Mouse (Mus musculus): Measurements from ENCODE around the gene Coq2.
A peak's percentile ranks its signal among the peaks of the same experiment; 100 is the strongest.

The Coq2 gene

DNA sequence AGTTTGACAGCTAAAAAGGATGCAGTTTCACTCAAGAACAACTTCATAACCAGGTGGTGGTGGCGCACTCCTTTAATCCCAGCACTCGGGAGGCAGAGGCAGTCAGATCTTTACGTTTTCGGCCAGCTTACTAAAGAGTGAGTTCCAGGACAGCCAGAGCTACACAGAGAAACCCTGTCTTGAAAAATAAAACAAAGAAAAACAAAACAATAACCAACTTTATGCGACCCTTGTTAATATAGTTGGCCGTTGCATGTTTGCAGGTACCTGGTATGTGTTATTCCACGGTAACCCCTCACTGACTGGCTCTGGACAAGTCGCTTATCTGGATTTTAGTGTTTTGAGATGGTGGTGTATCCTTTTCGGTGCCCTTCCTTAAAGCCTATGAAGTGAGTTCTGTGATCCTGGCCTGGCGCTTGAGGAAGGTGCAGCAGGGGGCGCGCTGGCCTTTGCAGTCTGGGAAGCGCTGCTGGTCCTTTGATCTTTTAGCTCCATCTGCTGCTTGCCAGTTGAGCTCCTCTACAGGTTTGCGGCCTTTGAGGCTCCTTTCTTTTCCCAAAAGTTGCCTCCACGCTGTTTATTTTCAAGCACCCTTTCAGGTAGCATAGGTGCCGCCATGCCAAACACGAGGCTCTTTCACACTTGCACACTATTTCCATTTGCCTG, at the start of gene Coq2:
Gene Coq2 (minus strand): TSS at position 430 of the 666 bp plus-strand sequence.
- peak; percentile 63 to 70 for DNase-seq (ENCODE audit: low spot score in 2 of 2)

DNA sequence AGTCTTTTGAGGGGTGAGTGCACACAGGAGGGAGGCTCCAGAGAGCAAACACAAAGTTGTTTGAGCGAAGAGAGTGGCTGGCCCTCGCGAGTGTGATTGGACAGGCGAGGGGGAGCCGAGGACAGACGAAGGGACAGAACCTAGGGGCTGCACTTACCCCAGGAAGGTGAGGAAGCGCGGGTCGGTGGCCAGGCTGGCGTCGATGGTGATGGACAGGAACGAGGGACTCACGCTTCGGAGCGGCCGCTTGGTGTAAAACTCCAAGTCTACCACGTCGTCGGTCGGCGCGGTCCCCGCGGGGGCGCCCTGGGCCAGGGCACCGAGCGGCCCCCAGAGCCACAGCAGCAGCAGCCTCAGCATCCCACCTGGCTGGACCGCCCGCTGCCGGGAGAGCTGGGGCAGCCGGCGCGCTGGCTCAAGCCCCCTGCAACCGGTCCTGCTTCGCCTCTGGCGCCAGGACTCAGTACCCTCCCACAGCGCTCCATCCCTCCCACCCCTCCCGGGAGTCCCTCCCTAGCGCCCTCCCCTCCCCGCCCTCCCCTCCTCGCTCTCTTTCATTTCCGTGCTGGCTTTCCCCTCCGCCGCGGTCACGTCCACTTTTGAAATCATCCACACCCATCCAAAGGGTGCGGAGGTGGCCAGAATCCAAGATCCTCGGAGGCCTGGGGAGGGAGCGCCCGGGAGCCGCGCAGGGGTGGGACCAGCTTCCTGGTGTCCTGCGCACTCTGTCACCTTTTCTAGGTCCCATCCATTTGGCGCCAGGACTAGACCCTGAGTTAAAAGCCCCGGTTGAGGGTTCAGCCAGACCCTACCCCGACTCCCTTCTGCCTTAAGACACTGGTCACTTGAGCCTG, 44.5 kb upstream of the Coq2 start, which contains the start of gene Hpse:
Gene Hpse (minus strand): TSS at position 482 of the 854 bp plus-strand sequence.
- DNase-seq (ENCODE audit: low spot score in 2 of 2) = peak; percentile 36 to 62

DNA sequence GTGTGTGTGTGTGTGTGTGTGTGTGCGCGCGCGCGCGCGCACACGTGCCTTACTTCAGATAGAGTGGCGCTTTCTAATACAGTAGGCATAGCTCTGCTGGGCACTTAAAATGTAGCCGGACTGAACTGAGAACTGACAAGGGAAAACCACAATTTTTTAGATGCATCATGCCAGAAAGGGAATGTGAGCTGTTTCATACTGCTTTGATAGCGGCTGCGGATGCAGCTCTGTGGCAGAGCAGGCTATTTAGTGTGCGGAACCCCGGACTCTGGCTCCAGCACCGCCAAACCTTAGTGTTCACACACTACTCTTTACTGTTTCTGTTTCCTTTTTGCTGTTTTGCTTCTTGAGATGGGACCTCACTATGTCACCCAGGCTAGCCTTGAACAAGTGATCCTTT, 41.8 kb upstream of the Coq2 start:
- no peak for DNase-seq (ENCODE audit: low spot score in 2 of 2)

DNA sequence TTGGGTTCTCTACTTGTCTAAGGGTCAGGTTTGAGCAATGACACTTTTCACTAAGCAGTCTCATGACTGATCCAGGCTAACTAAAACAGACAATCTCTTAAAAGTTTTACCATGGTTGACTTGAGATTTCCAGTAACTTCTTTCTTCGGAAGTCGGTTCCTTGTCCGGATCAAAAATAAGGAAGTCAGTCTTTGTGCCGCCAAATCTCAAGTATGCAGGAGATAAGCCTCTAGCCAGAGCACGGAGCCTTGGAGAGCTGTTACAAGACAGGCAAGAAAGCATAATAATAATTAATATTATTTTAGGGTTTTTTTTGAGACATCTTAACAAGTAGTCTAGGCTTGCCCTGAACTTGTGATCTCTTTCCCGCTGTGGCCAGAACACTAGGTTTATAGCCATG, 36.3 kb upstream of the Coq2 start:
- DNase-seq (ENCODE audit: low spot score in 2 of 2) = no peak

DNA sequence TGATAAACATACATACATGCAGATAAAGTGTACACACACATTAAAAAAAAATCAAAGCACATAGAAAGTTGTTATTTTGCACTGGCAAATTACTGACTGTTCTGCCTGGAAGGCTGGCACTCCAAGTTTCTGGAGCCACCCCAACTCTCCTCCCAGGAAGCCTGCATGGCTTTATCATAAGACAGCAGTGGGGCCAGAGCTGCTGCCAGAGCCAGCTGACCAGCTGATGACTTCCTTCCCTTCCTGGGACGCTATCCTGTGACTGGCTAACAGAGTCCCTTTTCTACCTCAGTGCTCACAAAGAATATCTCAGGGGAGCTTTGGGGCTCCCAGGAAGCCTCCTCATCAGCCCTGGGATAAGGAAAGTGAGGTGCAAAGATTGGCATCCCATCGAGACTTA, 35.1 kb upstream of the Coq2 start:
- DNase-seq (ENCODE audit: low spot score in 2 of 2) = no peak

DNA sequence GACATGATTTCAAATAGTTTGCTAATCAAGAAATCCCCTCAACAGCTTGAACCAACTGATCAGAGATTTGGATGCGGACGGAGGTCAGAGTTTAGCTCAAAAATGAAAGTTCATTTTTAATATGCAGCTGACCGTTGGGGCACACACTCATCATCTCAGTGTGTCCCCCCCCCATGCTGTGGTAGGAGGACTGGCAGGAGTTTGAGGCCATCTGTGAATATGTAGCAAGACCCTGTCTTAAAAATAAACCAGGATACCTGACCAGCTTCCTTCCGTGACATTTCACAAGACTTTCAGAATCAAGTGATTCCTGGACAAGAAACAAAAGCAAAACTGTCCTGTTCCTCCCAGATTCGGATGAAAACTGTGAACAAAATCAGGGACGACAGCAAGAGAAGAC, 34.1 kb upstream of the Coq2 start:
- no peak for DNase-seq (ENCODE audit: low spot score in 2 of 2)

DNA sequence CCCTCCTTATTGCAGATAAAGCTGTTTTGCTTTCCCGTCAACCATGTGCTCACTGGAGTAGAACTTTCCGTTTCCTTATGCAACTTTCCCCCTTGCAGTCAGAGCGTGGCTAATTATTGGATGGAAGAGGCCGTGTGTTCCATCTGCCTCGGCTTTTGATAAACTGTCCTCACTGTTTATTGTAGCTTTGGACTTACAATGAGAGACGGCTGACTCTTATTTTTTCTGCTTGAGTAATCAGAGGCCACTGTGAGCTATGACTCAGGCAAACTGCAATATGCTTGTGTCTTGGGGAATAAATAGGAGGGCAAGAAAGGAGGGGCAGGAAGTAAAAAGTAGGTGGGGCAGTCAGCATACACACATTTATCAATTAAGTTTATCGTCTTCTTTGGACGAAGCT, 31.7 kb upstream of the Coq2 start:
- no peak for DNase-seq (ENCODE audit: low spot score in 2 of 2)

DNA sequence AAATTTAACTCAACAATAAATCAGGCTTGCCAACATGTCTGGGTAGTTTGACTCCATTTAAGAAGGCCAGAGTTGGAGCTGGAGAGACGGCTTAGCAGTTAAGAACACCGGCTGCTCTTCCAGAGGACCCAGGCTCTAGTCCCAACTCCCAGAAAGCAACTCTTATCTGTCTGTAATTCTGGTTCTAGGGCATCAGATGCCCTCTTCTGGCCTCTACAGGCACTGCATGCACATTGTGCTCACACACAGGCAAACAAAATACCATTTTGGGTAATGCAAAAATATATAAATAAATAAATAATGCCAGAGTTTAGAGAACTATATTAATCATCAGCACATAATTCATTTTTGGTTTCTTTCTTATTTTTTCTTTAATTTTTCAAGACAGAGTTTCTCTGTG, 29.3 kb upstream of the Coq2 start:
- DNase-seq (ENCODE audit: low spot score in 2 of 2) = no peak

DNA sequence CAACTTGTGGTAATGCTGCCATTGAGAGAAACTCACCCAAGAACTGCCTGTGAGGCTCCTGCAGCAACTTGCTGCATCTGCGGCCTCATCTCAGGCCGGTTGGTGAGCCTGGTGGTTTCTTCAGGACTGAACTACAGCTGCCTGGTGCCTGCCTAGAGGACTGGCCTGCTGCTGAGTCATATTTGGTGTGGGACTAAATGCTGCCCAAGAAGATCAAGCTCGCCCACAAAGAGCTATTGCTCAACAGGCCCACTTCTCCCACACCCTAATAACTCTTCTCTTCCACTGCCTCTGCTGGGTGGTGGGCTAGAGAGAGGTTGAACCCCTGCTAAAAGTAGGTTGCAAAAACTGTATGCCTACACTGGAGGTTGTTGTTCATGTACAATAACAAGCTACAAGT, 27.4 kb upstream of the Coq2 start:
- DNase-seq (ENCODE audit: low spot score in 2 of 2) = no peak

DNA sequence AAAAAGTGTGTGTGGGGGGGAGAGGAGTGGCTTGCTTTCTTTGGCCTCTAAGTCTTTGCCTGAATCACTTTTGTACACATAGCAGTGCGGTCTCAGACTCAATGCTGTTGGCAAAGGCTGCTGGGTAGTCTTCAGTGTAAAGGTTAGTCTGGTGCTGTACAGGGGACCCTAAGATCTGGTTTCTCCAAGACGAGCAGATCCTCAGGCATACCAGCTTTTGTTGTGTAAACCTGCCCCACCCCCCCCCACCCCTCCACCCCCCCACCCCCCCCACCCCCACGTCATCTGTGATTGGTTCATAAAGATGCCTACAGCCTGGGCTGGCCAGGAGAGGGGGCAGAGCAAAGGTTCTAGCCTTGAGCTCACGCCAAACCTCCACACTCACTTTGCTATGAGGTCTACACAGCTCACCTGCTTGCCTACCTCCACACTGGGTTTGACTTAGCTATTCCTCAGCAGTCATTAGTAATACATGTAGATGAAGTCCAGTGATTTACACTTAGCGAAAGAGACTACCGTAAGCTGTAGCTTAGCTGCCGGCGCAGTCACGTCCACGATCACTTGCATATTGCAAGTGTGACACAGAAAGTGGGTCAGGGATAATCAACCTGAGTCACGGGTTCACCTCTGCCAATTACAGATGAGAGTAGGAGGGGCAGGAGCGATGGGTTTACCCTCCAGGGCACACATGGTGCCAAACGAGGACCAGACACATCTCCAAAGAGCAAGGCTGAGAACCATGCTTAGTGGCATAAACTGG, 26.1 kb upstream of the Coq2 start:
- no peak for DNase-seq (ENCODE audit: low spot score in 2 of 2)

DNA sequence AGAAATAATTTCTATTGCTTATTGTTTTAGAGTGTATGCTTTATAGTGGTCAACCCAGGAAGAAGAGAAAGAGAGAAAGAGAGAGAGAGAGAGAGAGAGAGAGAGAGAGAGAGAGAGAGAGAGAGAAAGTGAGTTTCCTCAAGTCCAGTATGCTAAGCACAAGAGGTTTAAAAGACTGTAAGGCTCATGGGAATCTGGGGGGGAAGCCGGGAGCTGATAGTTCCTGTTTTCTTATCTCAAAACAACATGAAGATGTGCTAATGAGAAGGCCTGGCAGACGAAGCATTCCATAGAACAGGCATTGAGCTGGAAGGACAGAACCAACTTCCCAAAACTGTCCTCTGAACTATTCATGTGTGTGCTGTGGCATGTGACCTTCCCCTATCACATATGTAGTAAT, 22.9 kb upstream of the Coq2 start:
- no peak for DNase-seq (ENCODE audit: low spot score in 2 of 2)

DNA sequence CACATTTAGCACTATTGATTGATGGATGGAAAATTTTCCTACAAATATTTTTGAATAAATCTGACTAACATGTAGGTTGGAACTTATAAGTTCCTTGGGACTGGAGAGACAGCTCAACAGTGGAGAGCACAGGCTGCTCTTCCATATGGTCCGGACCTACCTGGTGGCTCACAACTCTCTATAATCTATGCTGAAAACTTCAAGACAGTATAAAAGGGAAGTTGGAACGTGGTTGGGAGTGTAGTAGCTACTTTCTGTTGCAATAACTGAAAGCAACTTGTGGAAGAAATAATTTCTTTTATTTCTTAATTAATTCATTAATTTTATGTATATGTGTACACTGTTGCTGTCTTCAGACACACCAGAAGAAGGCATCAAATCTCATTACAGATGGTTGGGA, 22.5 kb upstream of the Coq2 start:
- no peak for DNase-seq (ENCODE audit: low spot score in 2 of 2)

DNA sequence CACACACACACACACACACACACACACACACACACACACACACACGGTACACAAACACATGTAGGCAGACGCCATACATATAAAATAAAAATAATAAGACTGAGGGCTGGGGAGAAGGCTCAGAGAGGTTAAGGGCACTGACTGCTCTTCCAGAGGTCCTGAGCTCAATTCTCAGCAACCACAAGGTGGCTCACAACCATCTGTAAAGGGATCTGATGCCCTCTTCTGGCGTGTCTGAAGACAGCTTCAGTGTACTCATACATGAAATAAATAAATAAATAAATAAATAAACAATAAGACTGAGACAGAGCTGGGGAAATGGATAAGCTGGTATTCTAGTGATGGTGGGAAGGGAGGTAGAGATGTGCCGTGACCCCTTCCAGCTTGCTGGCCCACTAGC, 10.7 kb upstream of the Coq2 start:
- no peak for DNase-seq (ENCODE audit: low spot score in 2 of 2)

DNA sequence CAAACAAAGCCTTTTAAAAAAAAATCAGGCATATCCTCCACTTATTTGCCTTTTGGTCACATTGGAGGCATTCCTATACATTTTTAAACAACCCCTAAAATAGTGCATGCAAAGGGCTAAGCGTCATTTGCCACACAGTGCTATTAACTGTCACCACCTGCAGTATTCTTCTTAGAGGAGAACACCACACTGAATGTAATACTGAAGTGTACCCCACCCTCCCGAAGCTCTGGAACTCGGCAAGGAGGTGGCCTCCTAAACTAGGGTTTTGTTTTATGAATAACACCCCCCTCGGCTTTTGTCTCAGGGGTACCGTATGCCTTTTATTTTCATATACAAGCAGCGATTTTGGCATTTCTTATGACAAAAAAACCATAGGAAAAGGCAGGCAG, 5.6 kb upstream of the Coq2 start:
- no peak for DNase-seq (ENCODE audit: low spot score in 2 of 2)

DNA sequence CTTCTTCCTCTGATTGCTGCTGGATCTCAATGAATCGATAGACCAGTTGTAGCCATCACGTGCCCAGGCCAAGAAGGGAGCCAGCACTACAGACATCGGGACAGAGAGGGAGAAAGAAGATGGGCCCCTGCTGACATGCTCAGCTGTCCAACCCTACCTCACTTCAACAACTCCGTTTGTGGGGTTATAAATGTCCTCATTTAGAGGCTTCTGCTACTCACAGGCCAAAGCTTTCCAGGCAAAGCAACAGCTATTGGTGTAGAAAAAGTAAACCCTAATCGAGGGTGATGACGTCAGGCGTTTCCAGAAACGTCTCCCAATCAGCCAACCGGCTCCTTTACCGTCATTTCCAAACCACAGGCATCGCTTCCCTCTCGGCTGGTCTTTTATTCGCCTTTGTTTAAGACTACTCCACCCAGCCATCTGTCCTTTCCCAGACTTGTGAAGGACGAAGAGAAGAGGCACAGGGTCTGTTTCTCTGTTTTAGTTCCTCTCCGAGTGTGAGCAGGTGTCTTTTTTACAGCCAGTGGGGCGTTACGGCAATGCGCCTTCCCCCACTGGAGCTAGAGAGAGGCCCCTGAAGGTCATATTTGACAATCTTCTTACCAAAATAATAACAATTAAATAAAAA, 5.1 kb upstream of the Coq2 start:
- DNase-seq (ENCODE audit: low spot score in 2 of 2) = no peak

DNA sequence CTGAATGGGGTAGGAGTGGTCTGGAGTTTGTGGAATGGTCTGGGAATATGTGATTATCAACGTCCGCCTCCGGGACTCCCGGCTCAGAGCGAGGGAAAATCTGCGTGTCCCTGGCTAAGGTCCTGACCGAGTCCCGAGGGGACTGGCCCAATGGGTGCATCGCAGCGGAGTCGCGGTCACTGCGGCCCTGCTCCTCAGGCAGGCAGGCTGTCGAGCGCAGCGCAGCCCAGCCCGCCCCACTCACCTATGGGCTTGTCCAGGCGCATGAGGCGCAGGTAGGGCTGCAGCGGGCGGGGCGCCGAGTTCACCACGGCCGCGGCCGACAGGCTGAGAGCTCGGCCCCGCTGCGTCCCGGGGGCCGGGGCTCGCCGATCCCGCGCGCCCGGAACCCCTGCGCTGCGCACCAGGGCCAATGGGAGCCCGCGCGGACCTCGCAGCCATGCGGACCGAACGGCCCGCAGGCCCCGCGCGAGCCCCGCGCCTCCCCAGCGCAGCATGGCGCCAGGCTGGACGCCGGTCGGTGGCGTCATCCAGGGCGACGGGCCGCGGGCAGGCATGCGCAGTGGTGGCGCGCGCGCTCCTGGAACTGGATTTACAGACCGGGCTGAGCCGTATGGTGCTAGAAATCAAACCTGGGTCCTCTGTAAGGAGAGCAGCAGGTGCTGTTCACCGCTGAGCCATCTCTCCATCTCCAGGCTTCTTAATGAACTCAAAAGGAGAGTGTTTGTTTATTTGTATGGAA, 1.0 kb downstream of the Coq2 start:
- peak; percentile 80 to 84 for DNase-seq (ENCODE audit: low spot score in 2 of 2)

DNA sequence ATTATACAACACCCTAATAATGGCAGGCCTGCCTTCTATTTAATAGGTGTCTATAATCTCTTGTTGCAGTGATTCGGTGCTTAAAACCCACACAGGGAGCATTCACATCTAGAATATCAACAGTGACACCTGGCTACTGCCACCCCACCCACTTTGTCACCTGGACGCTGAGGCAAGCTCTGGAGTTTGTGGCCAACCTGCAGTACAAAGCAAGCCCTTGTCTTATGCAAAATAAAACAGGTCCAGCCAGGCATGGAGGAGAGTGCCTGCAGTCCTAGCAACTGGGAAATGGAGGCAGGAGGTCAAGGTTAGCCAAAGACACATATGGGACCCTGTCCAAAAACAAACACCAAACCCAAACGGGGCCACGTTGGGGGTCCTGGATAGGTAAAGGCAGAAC, 2.5 kb downstream of the Coq2 start:
- no peak for DNase-seq (ENCODE audit: low spot score in 2 of 2)

DNA sequence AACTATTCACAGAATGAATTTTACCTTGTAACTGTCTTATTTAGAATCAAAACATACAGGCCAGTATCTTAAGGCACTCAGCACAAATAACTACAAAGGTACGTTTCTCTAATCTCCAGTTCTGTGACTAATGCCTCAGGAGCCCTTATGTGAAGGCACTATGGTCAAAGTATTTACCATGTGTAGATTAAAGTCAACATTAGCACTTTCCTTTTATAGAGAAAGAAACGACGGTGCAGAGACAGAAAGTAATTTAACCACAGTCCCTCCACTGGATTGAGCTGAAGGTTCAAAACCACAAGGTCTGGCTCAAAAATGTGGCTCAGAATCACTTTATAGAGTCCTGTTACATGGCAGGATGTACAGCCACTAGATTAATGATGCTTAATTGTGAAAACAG, 3.0 kb downstream of the Coq2 start:
- no peak for DNase-seq (ENCODE audit: low spot score in 2 of 2)

DNA sequence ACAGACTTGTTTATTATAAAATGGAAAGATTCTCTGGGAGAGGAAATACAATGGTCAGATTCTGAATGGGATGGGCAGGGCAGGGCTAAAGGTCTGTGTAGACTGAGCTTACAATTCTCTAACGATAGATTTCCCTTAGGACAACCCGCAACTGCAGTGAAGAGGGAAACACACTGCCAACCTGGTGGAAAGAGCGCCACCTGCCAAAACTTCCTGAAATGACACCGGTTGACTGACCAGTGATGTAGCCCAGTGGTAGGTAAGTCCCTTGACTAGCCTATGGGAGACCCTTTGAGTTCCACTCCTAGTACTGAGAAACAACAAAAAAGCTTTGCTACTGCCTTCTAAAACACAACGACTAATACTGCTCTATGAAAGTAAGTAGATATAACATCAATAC, 3.5 kb downstream of the Coq2 start:
- no peak for DNase-seq (ENCODE audit: low spot score in 2 of 2)

DNA sequence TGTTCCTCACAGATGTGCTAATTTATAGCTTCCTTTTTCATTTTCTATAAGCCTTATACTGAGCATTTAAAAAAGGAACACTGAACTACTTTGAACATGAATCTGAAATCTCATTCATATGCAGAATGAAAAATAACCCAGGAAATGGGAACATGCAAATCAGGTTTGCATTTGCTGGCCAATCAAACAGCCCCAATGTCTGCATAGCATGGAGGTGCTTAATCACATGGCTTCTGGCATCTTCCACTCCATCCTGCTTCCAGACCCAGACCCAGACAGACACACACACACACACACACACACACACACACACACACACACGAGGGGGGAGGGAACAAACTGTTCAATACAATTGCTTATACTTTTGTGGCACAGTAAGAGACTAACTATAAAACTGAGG, 8.0 kb downstream of the Coq2 start:
- no peak for DNase-seq (ENCODE audit: low spot score in 2 of 2)

DNA sequence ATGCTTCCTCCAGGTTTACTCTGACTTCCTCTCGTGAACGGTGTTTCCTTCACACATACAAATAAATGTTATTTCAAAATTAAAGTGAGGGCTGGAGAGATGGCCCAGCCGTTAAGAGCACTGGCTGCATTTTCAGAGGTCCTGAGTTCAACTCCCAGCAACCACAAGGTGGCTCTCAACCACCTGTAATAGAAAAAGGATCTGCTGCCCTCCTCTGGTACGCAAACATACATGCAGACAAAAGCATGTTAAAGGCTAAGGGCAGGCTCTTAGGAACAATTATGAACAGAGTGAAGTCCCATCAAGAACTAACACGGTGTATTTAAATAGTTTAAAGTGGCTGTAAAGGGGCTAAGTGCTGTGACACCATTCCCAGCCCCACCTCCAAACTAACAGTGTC, 11.1 kb downstream of the Coq2 start:
- peak in 1 of 2 experiments; percentile 23 for DNase-seq (ENCODE audit: low spot score in 2 of 2)
